In genomic region chr9:111383756-111384155, GRCm38 (mm10) we compare ENCODE assay signal across 12 mouse cellular contexts. TPM values are rescaled to one million over a fixed set of nuclear protein-coding genes. Genes with fewer than 3 reads are reported as not detected.
DNase-seq lines count a peak whose midpoint lies in the region; ATAC-seq lines count a peak whose summit lies in the region.
"Had no signal": no experiment of that assay in that cellular context is flagged by ENCODE, and none has a peak within 500 bp of the region (broad histone marks: within the 10 kb centered on the region; RNA-seq: fewer than 3 reads in every experiment).

No protein-coding gene starts in this region.

- H3K4me2 ChIP-seq in hindbrain, embryonic 13.5 days, result no peak overlapping the region
- H3K4me2 ChIP-seq: heart, embryonic 11.5 days had no signal

- no peak overlapping the region for H3K9ac ChIP-seq in hindbrain, embryonic 13.5 days

- H3K4me3 ChIP-seq in hindbrain, embryonic 13.5 days, result no peak overlapping the region
- H3K4me3 ChIP-seq in hindbrain, embryonic 10.5 days, result no peak overlapping the region
- H3K4me3 ChIP-seq: myocyte had no signal

- intact Hi-C loops in gastrocnemius, postnatal 14 days (cut with DNase I; ENCODE audit: low total_unique reads), result no loop called here

- no peaks in the 10 kb centered on the region for H3K36me3 ChIP-seq in hindbrain, embryonic 13.5 days
- no peaks in the 10 kb centered on the region for H3K36me3 ChIP-seq in hindbrain, embryonic 10.5 days

- peaks cover 15% of the 10 kb centered on the region for H3K4me1 ChIP-seq in hindbrain, embryonic 13.5 days (replicated peaks)
- peaks cover 12% of the 10 kb centered on the region for H3K4me1 ChIP-seq in hindbrain, embryonic 10.5 days (replicated peaks)

- H3K9me3 ChIP-seq in hindbrain, embryonic 13.5 days, result no peaks in the 10 kb centered on the region
- H3K9me3 ChIP-seq in hindbrain, embryonic 10.5 days, result no peaks in the 10 kb centered on the region

- H3K27me3 ChIP-seq in hindbrain, embryonic 13.5 days, result no peaks in the 10 kb centered on the region
- no peaks in the 10 kb centered on the region for H3K27me3 ChIP-seq in hindbrain, embryonic 10.5 days (ENCODE audit: insufficient read depth, poor library complexity, severe bottlenecking)

- 57% methylated on average over 3 of the region's 3 CpGs for WGBS in hindbrain, embryonic 13.5 days
- 74% methylated on average over 3 of the region's 3 CpGs for WGBS in hindbrain, embryonic 10.5 days

- peak overlapping the region; percentile 30; the same call in 1 of the 2 replicates for H3K27ac ChIP-seq in hindbrain, embryonic 13.5 days
- no peak overlapping the region for H3K27ac ChIP-seq in hindbrain, embryonic 10.5 days

- no peak for DNase-seq in hindbrain, embryonic 10.5 days (ENCODE audit: low spot score)
- peak; percentile 32 for DNase-seq in 3134 (ENCODE audit: extremely low read depth, insufficient read length, low spot score)
- DNase-seq in brain, adult 2 months (ENCODE audit: low read depth, low spot score), result peak; percentile 88
- DNase-seq in layer of hippocampus, postnatal 36 days, result peak; percentile 19 to 30
- DNase-seq in thymus, postnatal 0 days (ENCODE audit: low spot score), result no peak
- no peak for DNase-seq in cerebellum, postnatal 25 days
- no peak for DNase-seq in gastrocnemius, postnatal 14 days
- DNase-seq: thymus, adult 2 months had no signal

- no peak for ATAC-seq in hindbrain, embryonic 13.5 days (ENCODE audit: low FRiP score)
- ATAC-seq: intestine, embryonic 16.5 days had no signal

RNA-seq across cellular contexts. Expression of gene Dclk3, which starts 55.1 kb away (rescaled TPM):
- polyA plus RNA-seq in hindbrain, embryonic 13.5 days (2015; fragmentation: Nextera tagmentation; extraction: Ambion mirVana), result 4.4 and 4.9 TPM in 2 replicates
- polyA plus RNA-seq in hindbrain, embryonic 10.5 days (2016; fragmentation: Nextera tagmentation; extraction: Ambion mirVana), result 0.30 and 0.35 TPM in 2 replicates
- total RNA-seq in layer of hippocampus, postnatal 36 days (2021), result 10 to 100 TPM; 16.0 to 16.5 TPM
- polyA plus RNA-seq in thymus, postnatal 0 days (2015; fragmentation: Nextera tagmentation; extraction: Ambion mirVana), result 0.12 and 0.17 TPM in 2 replicates
- total RNA-seq in gastrocnemius, postnatal 14 days (2021), result 1 to 10 TPM in 1 of 2 experiments, under 1 TPM in 1; 0.62 to 1.4 TPM
- polyA plus RNA-seq: myocyte had no signal

Comparison
In these comparisons a context has a peak if more than half of its experiments do, and no peak if none do; other contexts are left out.
1. DNase-seq: peak in 3134 (single experiment), brain, adult 2 months (single experiment) and layer of hippocampus, postnatal 36 days (2 of 2); none in hindbrain, embryonic 10.5 days (single experiment), thymus, postnatal 0 days (single experiment), cerebellum, postnatal 25 days (0 of 2) and gastrocnemius, postnatal 14 days (single experiment).